Mouse (Mus musculus): ENCODE measurements around the gene Olfr322. TPM values are rescaled to one million over a fixed set of nuclear protein-coding genes. Genes with fewer than 3 reads are reported as not detected.
"Not testable (repeated sequence)": the region's sequence is repeated elsewhere in the genome, so short reads cannot be mapped to it uniquely, and the experiment has no call there.

The Olfr322 gene
- total RNA-seq, 2 experiments from 2014 or later, result not detected

DNA sequence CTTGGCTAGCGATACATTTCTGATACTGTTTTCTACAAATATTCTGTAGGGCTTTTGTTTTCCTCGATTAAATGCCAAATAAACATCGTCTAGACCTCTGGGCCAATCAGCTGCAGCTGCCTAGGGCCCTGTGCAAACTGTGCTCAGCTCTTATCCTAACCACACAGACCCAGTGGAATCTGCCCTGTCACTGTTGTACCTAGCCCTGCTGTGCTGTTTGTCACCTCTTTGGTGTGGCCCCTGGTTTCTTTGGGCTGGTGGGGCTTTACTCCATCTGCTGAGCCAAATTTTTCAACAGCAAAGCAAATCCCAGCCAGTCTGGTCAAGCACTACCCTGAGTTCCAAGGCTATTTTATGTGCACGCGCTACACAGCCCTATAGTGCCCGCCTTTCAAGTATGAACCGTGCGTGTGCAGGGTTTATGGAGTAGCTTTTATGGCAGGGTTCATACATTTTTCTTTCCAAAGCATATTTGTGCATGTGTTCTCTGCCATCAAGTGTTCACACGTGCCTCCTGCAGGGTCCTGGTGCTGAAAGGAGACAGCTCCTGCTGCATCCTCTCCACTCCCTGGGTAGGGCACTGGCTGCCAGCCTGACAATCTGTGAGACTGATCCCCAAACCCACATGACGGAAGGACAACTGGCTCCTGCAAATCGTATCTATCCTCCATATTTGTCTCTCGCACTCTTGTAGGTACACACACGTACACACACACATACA, 16.8 kb upstream of the Olfr322 start:
- TF ChIP-seq CTCF (conservative IDR thresholded peaks at IDR 0.05), result no peak
- Histone ChIP-seq H3K4me3 (no peak overlapping the region), H3K27ac (no peak overlapping the region)
- no peak for DNase-seq (ENCODE audit: low spot score in 2 of 2)

DNA sequence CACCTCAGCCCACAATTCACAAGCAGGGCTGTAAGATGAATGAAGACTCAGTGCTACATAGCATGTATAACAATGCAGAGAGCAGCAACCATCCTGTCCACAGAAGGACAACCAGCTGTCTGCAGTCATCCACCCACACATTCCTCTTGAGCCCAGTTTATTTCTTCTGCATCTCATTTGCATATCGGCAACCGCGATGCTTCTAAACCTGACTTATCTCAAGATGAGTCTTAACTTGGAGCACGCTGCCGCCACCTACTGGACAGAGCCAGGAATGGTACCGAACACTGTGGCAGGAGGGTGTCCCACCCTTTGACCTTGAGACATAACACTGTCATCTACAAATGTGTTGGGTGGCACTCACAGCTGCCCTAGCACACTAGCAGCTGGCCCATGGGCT, 15.2 kb upstream of the Olfr322 start:
- H3K27ac ChIP-seq, result no peak overlapping the region
- TF ChIP-seq CTCF (conservative IDR thresholded peaks at IDR 0.05), result peak; percentile 85
- DNase-seq (ENCODE audit: low spot score in 2 of 2), result peak; percentile 41 to 46
- no peak overlapping the region for H3K4me3 ChIP-seq

DNA sequence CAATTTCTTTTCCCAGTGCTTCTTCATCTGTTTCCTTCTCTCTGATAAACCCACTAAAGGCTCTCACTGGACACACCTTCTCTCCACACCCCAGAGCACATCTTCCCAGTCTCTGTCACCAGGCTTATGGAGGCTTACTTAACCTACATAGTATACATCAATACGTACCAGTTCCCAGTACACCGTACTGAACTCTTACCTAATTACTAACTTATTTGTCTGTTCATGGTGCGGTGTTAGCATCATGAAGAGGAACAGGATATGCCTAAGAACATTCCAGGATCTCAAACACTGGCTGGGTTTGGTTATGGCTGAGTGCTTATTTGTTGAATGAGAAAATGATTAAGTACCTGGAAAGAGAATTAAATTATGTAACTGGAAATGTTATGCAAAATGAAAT, 3.4 kb upstream of the Olfr322 start:
- DNase-seq (ENCODE audit: low spot score in 2 of 2), result no peak
- H3K27ac ChIP-seq, result no peak overlapping the region
- TF ChIP-seq CTCF (conservative IDR thresholded peaks at IDR 0.05), result no peak

DNA sequence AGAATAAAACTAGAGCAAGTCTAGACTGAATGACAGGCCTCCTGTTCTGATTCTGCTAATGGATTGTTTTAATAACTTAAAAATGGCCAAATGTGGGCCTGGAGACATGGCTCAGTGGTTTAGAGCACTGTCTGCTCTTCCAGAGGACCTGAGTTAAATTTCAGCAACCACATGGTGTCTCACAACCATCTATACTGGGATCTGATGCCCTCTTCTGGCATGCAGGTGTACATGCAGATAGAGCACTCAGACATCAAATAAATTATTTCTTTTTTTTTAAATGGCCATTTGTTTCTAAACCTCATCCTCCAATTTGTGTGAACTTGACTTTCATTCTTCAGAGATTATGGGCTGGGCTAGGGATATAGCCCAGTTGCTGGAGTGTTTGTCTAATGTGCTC, 10.7 kb downstream of the Olfr322 start:
- no peak for DNase-seq (ENCODE audit: low spot score in 2 of 2)
- peak; percentile 43 for TF ChIP-seq CTCF (conservative IDR thresholded peaks at IDR 0.05)
- no peak overlapping the region for H3K4me3 ChIP-seq
- no peak overlapping the region for H3K27ac ChIP-seq

More for the DNA sequence above, 3.4 kb upstream of the Olfr322 start:
- no peak overlapping the region for H3K4me3 ChIP-seq

DNA sequence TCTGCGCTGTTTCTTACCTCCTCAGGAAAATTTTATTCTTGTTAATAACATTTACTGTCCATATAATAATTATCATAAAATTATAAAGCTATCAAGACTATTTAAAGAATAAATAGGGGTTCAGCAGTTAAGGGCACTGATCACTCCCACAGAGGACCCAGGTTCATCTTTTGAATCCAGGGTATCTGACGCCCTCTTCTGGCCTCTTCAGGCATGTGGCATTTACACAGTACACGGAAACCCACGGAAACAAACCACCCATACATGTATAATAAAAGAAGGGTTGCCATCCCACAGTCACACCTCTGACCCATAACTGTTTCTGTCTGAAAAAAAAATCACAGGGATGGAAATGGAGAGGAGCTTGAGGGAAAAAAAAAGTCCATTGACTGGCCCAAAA, 13.2 kb downstream of the Olfr322 start:
- TF ChIP-seq CTCF (conservative IDR thresholded peaks at IDR 0.05), result peak; percentile 51

DNA sequence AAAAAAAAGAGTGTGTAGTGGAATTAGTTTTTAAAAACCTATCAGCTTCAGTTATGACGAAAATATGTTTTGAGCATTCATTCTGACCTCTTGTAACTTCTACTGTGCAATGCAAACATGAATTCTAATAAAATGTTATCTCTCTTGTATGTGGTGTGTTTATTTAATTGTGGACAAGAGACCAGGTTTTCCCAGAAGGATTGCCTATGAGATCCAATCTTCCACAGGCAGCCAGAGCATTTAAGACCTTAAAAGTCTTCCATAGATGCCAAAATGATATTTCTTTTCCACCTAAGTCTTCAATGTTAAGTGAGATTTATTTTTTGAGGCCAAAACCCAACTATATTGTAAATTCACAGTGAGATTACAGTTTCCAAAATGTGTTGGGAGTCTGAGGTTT, 22.2 kb downstream of the Olfr322 start, which contains the start of gene Olfr320:
Gene Olfr320, plus strand, starts transcription at position 301 of the 400 bp plus-strand sequence.
- no peak for DNase-seq (ENCODE audit: low spot score in 2 of 2)
- H3K4me3 ChIP-seq, result no peak within 1 kb of the TSS
- no peak for TF ChIP-seq CTCF (conservative IDR thresholded peaks at IDR 0.05)
- no peak within 1 kb of the TSS for H3K27ac ChIP-seq

More for the DNA sequence above, 13.2 kb downstream of the Olfr322 start:
- DNase-seq (ENCODE audit: low spot score in 2 of 2), result no peak
- no peak overlapping the region for H3K4me3 ChIP-seq
- H3K27ac ChIP-seq, result no peak overlapping the region

DNA sequence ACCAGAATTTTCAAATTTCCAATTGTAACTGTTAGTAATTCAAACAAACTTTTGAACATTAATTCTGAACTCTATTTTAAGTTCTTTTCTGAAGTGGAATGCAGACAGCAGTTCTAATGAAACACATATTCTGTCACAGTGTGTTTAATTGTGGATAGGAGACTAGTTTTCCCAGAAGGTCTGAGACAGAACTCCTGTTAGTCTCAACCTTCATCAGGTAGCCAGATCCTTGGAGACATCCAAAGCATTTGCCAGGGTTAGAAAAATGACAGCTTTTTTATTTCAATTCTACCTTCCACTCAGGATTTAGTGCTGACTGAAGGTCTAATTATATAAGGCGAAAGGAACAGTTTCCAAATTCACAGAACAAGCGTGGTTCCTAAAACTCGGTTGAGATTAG, 40.3 kb downstream of the Olfr322 start, which contains the start of gene Olfr319:
Gene Olfr319, plus strand, starts transcription at position 301 of the 400 bp plus-strand sequence.
- Histone ChIP-seq H3K4me3 (no peak within 1 kb of the TSS), H3K27ac (no peak within 1 kb of the TSS)
- no peak for DNase-seq (ENCODE audit: low spot score in 2 of 2)
- no peak for TF ChIP-seq CTCF (conservative IDR thresholded peaks at IDR 0.05)

DNA sequence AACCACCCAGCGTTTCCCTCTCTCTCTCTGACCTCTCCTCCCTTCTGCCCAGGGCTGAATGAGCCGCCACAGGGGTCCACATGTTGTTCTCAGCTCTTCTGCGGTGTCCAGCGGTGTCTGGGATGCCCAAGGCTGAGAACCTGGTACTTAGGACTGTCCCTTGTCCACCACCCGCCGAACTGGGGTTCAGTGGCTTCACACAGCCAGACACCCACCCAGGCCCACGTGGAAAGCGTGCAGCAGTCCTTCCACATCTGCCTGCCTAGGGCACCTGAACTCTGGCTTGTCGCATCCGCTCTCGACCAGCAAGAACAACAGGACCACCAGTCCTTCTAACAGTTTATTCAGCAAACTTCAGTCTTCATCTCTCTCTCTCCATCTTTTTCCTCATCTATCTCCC, 50.5 kb downstream of the Olfr322 start:
- Histone ChIP-seq H3K4me3 (no peak overlapping the region), H3K27ac (no peak overlapping the region)
- TF ChIP-seq CTCF (conservative IDR thresholded peaks at IDR 0.05), result no peak
- no peak for DNase-seq (ENCODE audit: low spot score in 2 of 2)

DNA sequence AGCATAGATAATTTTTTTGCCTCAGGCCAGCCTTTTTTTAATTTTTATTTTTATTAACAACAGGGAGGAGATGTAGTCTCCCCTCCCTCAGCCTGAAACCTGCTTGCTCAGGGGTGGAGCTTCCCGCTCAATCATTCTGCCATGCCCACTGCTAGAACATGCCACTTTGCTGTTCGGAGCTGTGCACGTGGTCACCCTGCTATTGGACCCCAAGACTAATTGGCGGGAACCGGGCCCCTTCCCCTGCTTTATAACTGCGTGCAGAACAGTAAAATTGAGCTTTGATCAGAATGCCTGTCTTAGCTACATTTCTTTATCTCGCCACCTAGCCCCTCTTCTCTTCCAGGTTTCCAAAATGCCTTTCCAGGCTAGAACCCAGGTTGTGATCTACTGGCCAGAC, 59.1 kb downstream of the Olfr322 start:
- H3K4me3 ChIP-seq; DNase-seq (ENCODE audit: low spot score in 2 of 2); H3K27ac ChIP-seq: not testable (repeated sequence)

Other genes starting within 250 kb of the Olfr322 start
- gene 1810065E05Rik, start 237.7 kb upstream of the Olfr322 start, total RNA-seq (2021), result not detected
- gene Gm12253, start 226.2 kb upstream of the Olfr322 start, total RNA-seq (2021), result not detected
- gene Lypd9, start 205.9 kb upstream of the Olfr322 start, total RNA-seq (2021), result not detected
- gene Olfr30, start 196.5 kb upstream of the Olfr322 start, total RNA-seq (2021), result not detected
- not detected for gene Olfr332, start 166.2 kb upstream of the Olfr322 start, total RNA-seq (2021)
- not detected for gene Olfr331, start 156.2 kb upstream of the Olfr322 start, total RNA-seq (2021)
- not detected for gene Olfr330, start 123.9 kb upstream of the Olfr322 start, total RNA-seq (2021)
- not detected for gene Olfr329-ps, start 112.4 kb upstream of the Olfr322 start, total RNA-seq (2021)
- under 1 TPM; 0.12 to 0.13 TPM for gene Olfr328, start 103.1 kb upstream of the Olfr322 start, total RNA-seq (2021)
- gene Olfr224, start 88.2 kb upstream of the Olfr322 start, total RNA-seq (2021), result not detected
- not detected for gene Olfr325, start 81.1 kb upstream of the Olfr322 start, total RNA-seq (2021)
- gene Olfr324, start 63.7 kb upstream of the Olfr322 start, total RNA-seq (2021), result not detected
- not detected for gene 2210407C18Rik, start 42.7 kb upstream of the Olfr322 start, total RNA-seq (2021)
- gene Olfr323, start 28.3 kb upstream of the Olfr322 start, total RNA-seq (2021), result not detected
- not detected for gene Trim58, start 18.3 kb upstream of the Olfr322 start, total RNA-seq (2021)
- gene Olfr320, start 22.3 kb downstream of the Olfr322 start, total RNA-seq (2021), result not detected
- gene Olfr319, start 40.4 kb downstream of the Olfr322 start, total RNA-seq (2021), result not detected
- gene Olfr318, start 65.2 kb downstream of the Olfr322 start, total RNA-seq (2021), result not detected
- under 1 TPM; 0.20 to 0.25 TPM for gene Olfr317, start 80.4 kb downstream of the Olfr322 start, total RNA-seq (2021)
- under 1 TPM; 0.61 to 0.77 TPM for gene Olfr316, start 94.0 kb downstream of the Olfr322 start, total RNA-seq (2021)
- not detected for gene Olfr315, start 114.4 kb downstream of the Olfr322 start, total RNA-seq (2021)
- not detected for gene Olfr314, start 124.2 kb downstream of the Olfr322 start, total RNA-seq (2021)
- gene Fam183b, start 143.2 kb downstream of the Olfr322 start, total RNA-seq (2021), result 1 to 10 TPM; 6.3 to 7.5 TPM
- gene Olfr313, start 156.2 kb downstream of the Olfr322 start, total RNA-seq (2021), result not detected
- gene Olfr312, start 170.5 kb downstream of the Olfr322 start, total RNA-seq (2021), result not detected
- not detected for gene Olfr311, start 180.5 kb downstream of the Olfr322 start, total RNA-seq (2021)
- 10 to 100 TPM; 20.9 to 22.3 TPM for gene Gm12258, start 188.4 kb downstream of the Olfr322 start, total RNA-seq (2021)
- 10 to 100 TPM; 11.2 to 12.0 TPM for gene 2810021J22Rik, start 208.4 kb downstream of the Olfr322 start, total RNA-seq (2021)
- gene Zfp39, start 245.4 kb downstream of the Olfr322 start, total RNA-seq (2021), result 10 to 100 TPM in 1 of 2 experiments, 1 to 10 TPM in 1; 9.9 to 10.3 TPM

Measured in layer of hippocampus, adult 2 months (tissue).